Mouse (Mus musculus) kidney, embryonic 14.5 days (tissue): ENCODE results near the gene Ccdc8. TPM values are rescaled to one million over a fixed set of nuclear protein-coding genes. Genes with fewer than 3 reads are reported as not detected.

ENCODE experiments used
- ATAC-seq: fragments of 200-750 bp; cut with Nextera tagmentation; 2 replicates; pipeline ENCODE4 v1.8.0; 2017; ENCODE audit warnings: moderate number of reproducible peaks, mild to moderate bottlenecking, moderate TSS enrichment, moderate library complexity; ENCODE audit not compliant: low FRiP score, low TSS enrichment
- H3K27ac ChIP-seq: fragments of 300-500 bp; sonication (generic); 2 replicates; pipeline ENCODE4 v1.5.1; 2014; ENCODE audit warnings: low read depth, mild to moderate bottlenecking, low read length, moderate library complexity, mixed read lengths
- H3K27me3 ChIP-seq: fragments of 300-500 bp; sonication (generic); 2 replicates; pipeline ENCODE4 v1.6.1; 2014; ENCODE audit warnings: mild to moderate bottlenecking, low read length; ENCODE audit not compliant: control insufficient read depth, insufficient read depth
- H3K36me3 ChIP-seq: fragments of 300-500 bp; sonication (generic); 2 replicates; pipeline ENCODE4 v1.6.1; 2014; ENCODE audit warnings: low read length, mixed read lengths; ENCODE audit not compliant: control insufficient read depth, insufficient read depth
- H3K4me1 ChIP-seq: fragments of 300-500 bp; sonication (generic); 2 replicates; pipeline ENCODE4 v1.6.1; 2014; ENCODE audit warnings: low read length, mixed read lengths; ENCODE audit not compliant: control insufficient read depth, insufficient read depth
- H3K4me2 ChIP-seq: fragments of 300-500 bp; sonication (generic); replicated peaks from 2 replicates; pipeline ENCODE4 v1.6.1; 2014; ENCODE audit warnings: low read depth, mild to moderate bottlenecking, low read length
- H3K4me3 ChIP-seq: fragments of 300-500 bp; sonication (generic); 2 replicates; pipeline ENCODE4 v1.5.1; 2014; ENCODE audit warnings: mild to moderate bottlenecking, low read length
- H3K9ac ChIP-seq: fragments of 300-500 bp; sonication (generic); 2 replicates; pipeline ENCODE4 v1.6.1; 2014; ENCODE audit warnings: low read depth, mild to moderate bottlenecking, low read length, moderate library complexity
- H3K9me3 ChIP-seq: fragments of 300-500 bp; sonication (generic); 2 replicates; pipeline ENCODE4 v1.6.1; 2016; ENCODE audit warnings: low read length; ENCODE audit not compliant: control insufficient read depth
- WGBS: fragments of 180-500 bp; shearing (Covaris S2); extraction: QIAGEN DNeasy Blood & Tissue Kit; methylation state at CpG from one replicate; pipeline ENCODE4 v1.1.7; 2014; 5-methylcytosine and 5-hydroxymethylcytosine counted together
- polyA plus RNA-seq: library from polyadenylated mRNA; unstranded; fragments of >200 nt; fragmentation: Nextera tagmentation; extraction: Ambion mirVana; gene quantifications from 2 replicates; pipeline ENCODE4 v1.2.1, GENCODE M21; 2014

Gene Ccdc8
- polyA plus RNA-seq, 1 experiment from 2014 or later = 21.4 TPM

GRCm38 (mm10) chr7:17017036-17017435, 24.5 kb downstream of the Ccdc8 start:
- Histone ChIP-seq H3K27me3 (no peaks in the 10 kb centered on the region), H3K4me2 (no peak overlapping the region), H3K4me3 (no peak overlapping the region), H3K4me1 (no peaks in the 10 kb centered on the region), H3K9ac (no peak overlapping the region), H3K27ac (no peak overlapping the region), H3K36me3 (peaks cover 87% of the 10 kb centered on the region), H3K9me3 (no peaks in the 10 kb centered on the region)
- no peak for ATAC-seq
- 82% methylated on average over 1 of the region's 1 CpGs for WGBS

GRCm38 (mm10) chr7:17017921-17018320, 25.4 kb downstream of the Ccdc8 start:
- no peaks in the 10 kb centered on the region for H3K27me3 ChIP-seq
- no peak for ATAC-seq
- 95% methylated on average over 2 of the region's 2 CpGs for WGBS
- no peak overlapping the region for H3K9ac ChIP-seq
- no peaks in the 10 kb centered on the region for H3K4me1 ChIP-seq
- no peaks in the 10 kb centered on the region for H3K9me3 ChIP-seq
- H3K36me3 ChIP-seq = peaks cover 87% of the 10 kb centered on the region
- H3K4me3 ChIP-seq = no peak overlapping the region
- H3K4me2 ChIP-seq = no peak overlapping the region
- H3K27ac ChIP-seq = no peak overlapping the region

- Histone ChIP-seq H3K27me3 (no peaks in the 10 kb centered on the region), H3K27ac (no peak overlapping the region), H3K4me3 (no peak overlapping the region), H3K4me2 (no peak overlapping the region), H3K4me1 (0 out of 2 replicates have a peak, but pooled peaks cover 4% of the 10 kb centered on the region), H3K9ac (no peak overlapping the region), H3K9me3 (no peaks in the 10 kb centered on the region), H3K36me3 (peaks cover 76% of the 10 kb centered on the region)
- ATAC-seq = no peak
- WGBS = 90% methylated on average over 7 of the region's 7 CpGs
Measured at GRCm38 (mm10) chr7:17019426-17020166, 27.1 kb downstream of the Ccdc8 start.

- H3K9ac ChIP-seq = no peak overlapping the region
- ATAC-seq = no peak
- H3K4me1 ChIP-seq = peaks cover 28% of the 10 kb centered on the region
- no peak overlapping the region for H3K4me2 ChIP-seq
- no peaks in the 10 kb centered on the region for H3K9me3 ChIP-seq
- H3K27ac ChIP-seq = no peak overlapping the region
- no peak overlapping the region for H3K4me3 ChIP-seq
- WGBS = 98% methylated on average over 15 of the region's 15 CpGs
- H3K27me3 ChIP-seq = no peaks in the 10 kb centered on the region
- peaks cover 63% of the 10 kb centered on the region for H3K36me3 ChIP-seq
Measured at GRCm38 (mm10) chr7:17022176-17022575, 29.7 kb downstream of the Ccdc8 start.

- 64% methylated on average over 4 of the region's 4 CpGs for WGBS
- H3K9me3 ChIP-seq = no peaks in the 10 kb centered on the region
- H3K4me1 ChIP-seq = peaks cover 28% of the 10 kb centered on the region
- no peak overlapping the region for H3K4me3 ChIP-seq
- H3K9ac ChIP-seq = no peak overlapping the region
- H3K27ac ChIP-seq = no peak overlapping the region
- H3K36me3 ChIP-seq = peaks cover 51% of the 10 kb centered on the region
- no peak overlapping the region for H3K4me2 ChIP-seq
- ATAC-seq = no peak
- H3K27me3 ChIP-seq = no peaks in the 10 kb centered on the region
Measured at GRCm38 (mm10) chr7:17023701-17024100, 31.2 kb downstream of the Ccdc8 start.

GRCm38 (mm10) chr7:17024141-17024540, 31.6 kb downstream of the Ccdc8 start:
- Histone ChIP-seq H3K9ac (peak overlapping the region; percentile 31; the same call in 1 of the 2 replicates), H3K27ac (no peak overlapping the region; the same call in 1 of the 2 replicates), H3K9me3 (no peaks in the 10 kb centered on the region), H3K27me3 (no peaks in the 10 kb centered on the region), H3K36me3 (peaks cover 49% of the 10 kb centered on the region), H3K4me1 (peaks cover 28% of the 10 kb centered on the region), H3K4me3 (no peak overlapping the region), H3K4me2 (0 out of 2 replicates have a peak overlapping the region, but pooled peaks have one; percentile 17)
- no peak for ATAC-seq
- WGBS = 81% methylated on average over 6 of the region's 6 CpGs

GRCm38 (mm10) chr7:17024814-17025504, 32.5 kb downstream of the Ccdc8 start:
- 69% methylated on average over 10 of the region's 10 CpGs for WGBS
- Histone ChIP-seq H3K9me3 (no peaks in the 10 kb centered on the region), H3K4me2 (peak overlapping the region; percentile 17; the same call in 1 of the 2 replicates), H3K27ac (peak overlapping the region; percentile 42; the same call in 1 of the 2 replicates), H3K4me3 (no peak overlapping the region), H3K9ac (peak overlapping the region; percentile 31; the same call in 1 of the 2 replicates), H3K4me1 (peaks cover 28% of the 10 kb centered on the region), H3K27me3 (no peaks in the 10 kb centered on the region), H3K36me3 (peaks cover 42% of the 10 kb centered on the region)
- no peak for ATAC-seq

- Histone ChIP-seq H3K4me3 (no peak overlapping the region; the same call in 1 of the 2 replicates), H3K4me1 (peaks cover 28% of the 10 kb centered on the region), H3K9me3 (no peaks in the 10 kb centered on the region), H3K9ac (peak overlapping the region; percentile 23; the same call in 1 of the 2 replicates), H3K4me2 (peak overlapping the region; percentile 75), H3K27ac (0 out of 2 replicates have a peak overlapping the region, but pooled peaks have one; percentile 17), H3K36me3 (peaks cover 36% of the 10 kb centered on the region), H3K27me3 (no peaks in the 10 kb centered on the region)
- 57% methylated on average over 4 of the region's 4 CpGs for WGBS
- ATAC-seq = no peak
Measured at GRCm38 (mm10) chr7:17025505-17025894, 33.0 kb downstream of the Ccdc8 start.
